Mouse (Mus musculus): ENCODE results near the gene Bsx.

Gene Bsx

DNA sequence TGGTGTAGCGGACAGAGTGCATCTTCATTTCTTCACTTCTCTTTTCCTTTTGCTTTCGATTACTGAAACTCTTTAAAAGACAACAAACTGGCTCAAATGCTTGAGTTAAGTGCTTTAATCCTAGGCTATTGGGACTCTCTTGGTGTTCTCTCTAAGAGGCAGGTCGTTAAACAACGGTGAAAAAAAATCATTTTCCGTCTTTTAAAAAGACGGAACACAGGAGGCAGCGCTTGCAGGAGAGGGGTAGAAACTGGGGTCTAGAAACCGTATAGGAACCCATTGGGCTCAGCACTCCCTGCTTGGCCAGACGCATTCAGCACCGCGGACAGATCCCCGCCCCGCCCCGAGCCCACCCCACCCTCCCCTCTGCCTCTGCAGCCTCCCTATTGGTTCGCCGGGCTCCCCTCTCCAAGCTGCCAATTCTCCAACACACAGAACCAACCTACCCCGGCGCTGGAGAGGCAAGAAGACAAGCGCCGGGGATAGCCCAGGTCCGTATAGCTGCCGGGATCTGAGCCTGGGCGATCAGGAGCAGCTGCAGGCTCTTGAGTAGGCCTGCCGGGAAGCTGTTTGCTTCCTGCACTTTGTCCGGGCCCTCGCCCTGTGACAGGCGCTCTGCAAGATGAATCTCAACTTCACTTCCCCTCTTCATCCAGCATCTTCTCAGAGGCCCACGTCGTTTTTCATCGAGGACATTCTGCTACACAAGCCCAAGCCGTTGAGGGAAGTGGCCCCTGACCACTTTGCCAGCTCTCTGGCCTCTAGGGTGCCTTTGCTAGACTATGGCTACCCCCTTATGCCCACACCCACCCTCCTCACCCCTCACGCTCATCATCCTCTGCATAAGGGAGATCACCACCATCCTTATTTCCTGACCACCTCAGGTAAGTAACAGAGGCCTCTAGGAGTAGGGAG, at the start of gene Bsx:
Gene Bsx, plus strand, starts transcription at position 572 of the 915 bp plus-strand sequence.
- DNase-seq: no peak

DNA sequence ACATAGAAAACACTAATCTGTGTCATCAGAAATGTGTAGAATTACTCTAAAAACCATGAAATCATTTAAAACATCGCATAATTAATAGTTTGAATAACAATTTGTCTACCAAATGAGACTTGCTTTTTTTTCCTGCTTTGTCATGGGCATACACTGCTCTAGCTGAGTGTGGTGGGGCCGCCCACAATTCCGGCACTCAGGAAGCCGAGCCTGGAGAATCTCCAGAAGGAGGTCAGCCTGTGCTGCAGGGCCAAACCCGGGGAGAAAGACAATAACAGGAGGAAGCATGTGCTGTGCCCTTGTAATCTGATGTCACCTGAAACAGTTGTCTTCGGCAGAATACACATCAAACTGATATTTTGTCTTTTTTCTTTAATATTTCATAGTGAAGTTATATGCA, 48.3 kb upstream of the Bsx start:
- DNase-seq: no peak

DNA sequence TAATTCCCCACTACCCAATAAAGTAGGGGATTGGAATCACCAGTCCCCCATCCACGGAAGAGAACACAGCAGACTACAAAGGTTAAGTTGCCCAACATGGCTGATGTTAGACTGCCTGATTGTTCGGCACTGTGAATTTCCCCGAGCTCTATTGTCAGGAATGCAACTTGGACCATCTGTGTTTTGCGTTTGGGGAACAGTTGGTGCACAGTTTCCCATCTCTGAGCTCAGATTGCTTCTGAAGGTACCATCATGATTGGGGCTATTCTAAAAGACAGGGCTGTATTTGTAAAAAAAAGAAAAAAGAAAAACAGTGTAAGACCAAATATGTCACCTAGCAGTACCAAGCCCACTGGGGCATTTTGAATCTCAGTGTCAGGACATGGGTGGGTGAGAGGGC, 46.6 kb upstream of the Bsx start:
- no peak for DNase-seq

DNA sequence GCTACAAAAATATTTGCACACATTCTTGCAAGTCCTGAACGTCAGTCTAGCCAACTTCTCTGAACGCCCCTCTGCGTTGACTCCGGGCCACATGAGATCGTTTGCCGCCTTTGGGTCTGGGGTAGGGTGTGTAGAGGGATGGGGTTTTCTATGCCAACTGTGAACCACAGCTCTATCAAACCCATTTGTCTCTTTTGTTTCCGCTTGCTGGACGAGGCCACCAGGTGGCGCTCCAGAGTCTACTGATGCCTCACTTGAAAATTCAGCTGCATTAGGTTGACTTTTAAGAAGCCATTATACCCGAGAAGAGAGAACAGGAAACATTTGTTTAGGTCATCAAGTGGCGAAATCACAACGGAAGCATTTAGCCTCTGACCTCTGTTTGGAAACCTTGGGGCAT, 39.4 kb upstream of the Bsx start:
- DNase-seq: peak; percentile 80 to 89

DNA sequence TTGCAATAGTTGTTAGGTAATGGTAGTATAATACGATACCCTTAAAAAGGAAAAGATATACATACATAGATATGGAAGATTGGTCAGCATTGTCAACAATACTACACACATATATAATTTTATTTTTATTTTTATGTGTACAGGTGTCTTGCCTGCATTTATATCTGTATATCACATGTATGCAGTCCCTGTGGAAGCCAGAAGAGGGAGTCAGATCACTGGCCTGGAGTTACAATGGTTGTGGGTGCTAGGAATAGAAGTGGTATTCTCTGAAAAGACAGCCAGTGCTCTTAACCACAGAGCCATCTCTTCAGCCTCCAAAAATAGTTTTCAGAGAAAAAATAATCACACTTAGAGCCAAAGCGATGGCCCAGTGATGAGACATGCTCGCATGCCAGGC, 37.2 kb upstream of the Bsx start:
- no peak for DNase-seq

DNA sequence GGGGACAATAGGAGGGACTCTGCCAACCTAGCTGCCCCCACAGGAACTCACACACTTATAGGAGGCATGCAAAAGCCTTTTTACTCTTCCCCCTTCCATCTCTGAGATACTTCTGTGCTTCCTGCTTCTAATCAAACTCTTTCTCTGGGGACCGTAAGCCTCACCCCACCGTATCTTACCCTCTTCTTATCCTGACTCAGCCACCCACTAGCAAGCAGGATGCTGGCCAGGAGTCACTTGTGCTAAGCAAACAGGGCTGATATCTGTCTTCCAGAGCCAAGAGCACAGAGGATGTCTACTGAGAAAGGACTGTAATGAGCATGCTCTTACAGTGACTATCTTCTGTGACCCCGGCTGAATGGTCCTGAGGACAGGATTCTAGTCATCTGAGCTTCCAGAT, 34.3 kb upstream of the Bsx start:
- no peak for DNase-seq

DNA sequence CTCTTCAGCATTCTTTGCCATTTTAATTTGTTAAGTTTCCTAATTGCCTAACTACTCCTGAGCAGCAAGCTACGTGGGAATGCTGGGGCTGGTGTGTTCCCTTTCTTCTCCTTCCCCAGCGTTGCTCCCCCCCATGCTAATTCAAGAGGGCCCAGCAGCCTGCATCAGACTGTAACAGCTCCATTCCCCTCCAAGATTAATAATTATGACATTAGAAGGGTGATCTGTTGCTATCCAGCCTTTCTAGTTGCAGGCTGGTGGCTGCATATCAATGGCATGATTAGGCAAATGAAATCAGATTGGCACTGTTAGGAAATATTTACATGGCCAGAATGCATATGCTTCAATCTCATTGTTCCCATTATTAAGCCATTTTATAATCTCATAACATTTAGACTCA, 22.4 kb upstream of the Bsx start:
- DNase-seq: no peak

DNA sequence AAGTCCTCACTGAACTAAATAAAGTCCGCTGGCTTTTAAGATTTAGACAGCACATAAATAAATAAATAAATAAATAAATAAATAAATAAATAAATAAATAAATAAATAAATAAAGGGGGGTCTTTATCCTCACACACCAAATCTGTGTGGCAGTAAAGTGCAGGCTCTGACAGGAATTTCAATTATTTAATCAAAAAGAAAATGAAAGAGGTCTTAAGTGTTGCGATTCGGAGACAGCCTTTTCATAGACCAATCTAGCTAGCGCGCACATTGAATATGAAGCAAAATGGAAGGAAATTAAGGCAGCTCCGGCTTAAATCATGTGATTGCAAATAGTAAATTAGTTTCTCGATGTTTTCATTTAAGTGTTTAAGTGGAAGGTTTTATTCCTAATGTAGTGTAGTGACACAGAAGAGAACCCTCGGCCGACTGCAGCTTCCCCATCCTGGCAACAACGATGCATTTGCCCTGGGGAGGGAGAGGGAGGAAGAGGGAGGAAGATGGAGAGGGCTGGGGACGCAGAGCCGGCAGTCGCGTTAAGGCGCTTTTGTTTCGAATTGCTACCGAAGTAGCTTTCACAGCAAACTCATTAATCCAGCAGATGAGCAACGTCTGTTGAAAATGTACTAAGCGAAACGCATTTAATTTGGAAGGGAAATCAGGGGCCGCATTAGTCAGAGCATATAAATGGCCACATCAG, 15.3 kb upstream of the Bsx start:
- DNase-seq: no peak

DNA sequence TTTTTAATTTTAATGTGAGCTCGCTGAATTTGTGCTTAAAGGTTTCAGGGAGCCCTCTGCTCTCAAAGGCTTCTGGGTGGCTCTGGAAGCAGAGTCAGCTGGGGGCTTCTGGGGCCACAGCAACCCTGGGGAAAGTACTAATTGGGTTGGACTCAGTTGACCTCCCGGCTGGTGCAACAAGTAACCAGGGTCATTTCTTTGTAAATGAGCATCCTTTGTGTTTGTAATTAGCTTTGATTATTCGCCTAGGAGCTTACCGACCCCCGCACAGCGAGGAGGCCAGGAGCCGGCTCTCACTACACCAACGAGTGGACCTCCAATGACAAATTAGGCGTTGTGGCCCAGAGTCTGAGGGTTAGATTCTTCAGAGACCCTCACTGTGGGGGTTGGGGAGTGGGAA, 14.7 kb upstream of the Bsx start:
- DNase-seq: no peak

DNA sequence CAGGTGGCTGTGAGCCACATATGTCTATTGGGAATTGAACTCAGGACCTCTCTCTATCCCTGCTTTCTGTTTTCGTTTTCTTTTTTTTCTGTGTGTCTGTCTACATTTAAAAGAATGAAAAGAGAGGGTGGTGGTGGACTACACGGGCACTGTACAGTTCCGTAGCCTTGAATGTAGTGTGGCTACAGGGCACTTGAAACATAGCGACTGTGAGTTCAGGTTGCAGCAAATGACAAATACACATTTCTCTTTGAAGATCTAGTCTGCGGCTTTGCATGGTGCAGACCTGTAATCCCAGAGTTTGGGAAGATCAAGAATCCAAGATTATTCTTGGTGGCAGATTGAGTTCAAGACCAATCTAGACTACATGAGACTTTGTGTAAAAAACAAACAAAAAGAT, 3.6 kb upstream of the Bsx start:
- DNase-seq: no peak

DNA sequence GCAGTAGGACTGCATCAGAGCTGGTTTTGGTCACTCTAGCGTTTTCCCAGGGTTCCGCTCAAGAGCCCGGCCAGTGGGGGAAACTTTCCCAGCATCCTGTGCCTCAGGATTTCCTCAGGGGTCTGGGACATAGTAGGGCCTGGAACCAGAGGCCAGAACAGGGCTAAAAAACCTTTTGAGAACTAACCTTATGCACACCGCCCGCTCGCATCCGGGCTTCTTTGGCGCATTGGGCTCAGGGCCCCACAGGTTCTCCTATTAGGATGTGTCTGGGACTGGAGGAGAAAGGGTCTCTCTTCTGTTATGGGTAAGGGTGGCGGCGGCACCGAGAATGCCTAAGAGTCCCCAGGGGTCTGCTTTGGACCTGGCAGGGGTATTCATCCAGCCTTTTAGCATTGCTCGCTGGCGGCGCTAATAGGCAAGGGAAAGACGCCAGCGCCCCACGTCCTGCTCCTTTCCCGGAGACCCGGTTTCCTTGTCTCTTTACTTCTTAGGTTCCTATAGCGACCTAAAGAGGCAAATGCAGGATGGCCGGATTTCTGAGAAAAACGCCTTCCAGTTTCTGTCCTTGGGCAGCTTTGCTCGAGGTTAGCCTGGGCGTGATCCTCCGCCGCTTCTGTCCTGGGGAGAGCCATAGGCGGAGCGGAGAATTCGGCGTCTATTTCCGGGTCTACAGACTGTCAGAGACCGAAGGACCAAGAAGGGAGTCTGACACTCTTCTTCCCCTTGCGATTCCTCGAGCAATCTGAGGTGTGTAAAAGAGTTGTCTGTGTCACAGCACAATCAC, 2.4 kb upstream of the Bsx start:
- DNase-seq: no peak

DNA sequence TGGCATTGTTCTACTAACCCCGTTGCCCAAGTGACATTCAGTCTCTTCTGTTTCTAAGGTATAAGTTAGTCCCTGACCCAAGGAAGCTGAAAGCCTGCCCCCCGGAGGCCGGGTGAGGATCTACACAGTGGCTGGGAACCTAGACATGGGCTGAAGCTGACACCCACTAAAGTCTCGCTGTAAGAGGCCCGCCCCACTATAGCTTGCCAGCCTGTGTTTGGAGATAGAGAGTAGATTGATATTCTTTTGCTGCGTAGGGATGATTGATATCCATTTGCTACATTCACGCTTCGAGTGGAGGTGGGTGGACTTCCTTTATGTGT, 1.8 kb upstream of the Bsx start:
- DNase-seq: no peak

DNA sequence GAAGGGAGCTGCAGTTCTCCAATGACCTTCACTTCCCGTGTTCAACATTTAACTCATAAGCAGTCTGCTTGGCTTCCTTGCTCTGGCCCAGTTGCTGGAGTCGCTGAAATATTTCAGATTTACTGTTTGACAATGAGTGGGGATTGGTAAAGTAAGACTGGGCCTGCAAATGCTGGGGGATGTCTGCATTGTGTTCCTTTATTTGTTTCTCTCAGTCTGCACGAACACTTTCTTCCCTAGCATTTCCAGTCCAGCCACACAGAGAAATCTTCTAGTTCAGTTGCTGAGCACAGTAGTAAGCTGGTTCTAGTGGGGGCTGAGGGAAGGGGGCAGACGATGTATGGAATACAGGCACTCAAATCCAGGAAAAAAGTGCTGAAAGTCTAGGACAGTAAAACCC, 1.0 kb downstream of the Bsx start:
- no peak for DNase-seq

DNA sequence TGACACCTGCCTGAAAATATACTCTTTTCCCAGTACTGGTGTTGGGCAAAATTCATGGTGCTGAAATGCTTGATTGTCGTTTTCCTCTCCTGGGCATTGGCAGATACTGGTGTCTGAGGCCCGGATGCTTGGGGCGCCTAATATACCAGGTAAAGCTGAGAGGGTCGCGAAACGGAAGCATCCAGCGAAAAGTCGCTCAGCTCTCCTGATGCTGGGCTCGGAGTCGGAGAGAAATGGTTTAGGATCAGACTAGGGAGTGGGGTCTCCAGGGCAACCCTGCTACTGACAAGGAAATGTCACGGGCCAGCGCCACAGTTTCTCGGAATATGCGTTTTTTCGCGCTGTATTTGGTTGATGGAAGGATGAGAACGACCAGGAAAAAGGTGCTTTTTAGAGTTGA, 1.5 kb downstream of the Bsx start:
- DNase-seq: no peak

DNA sequence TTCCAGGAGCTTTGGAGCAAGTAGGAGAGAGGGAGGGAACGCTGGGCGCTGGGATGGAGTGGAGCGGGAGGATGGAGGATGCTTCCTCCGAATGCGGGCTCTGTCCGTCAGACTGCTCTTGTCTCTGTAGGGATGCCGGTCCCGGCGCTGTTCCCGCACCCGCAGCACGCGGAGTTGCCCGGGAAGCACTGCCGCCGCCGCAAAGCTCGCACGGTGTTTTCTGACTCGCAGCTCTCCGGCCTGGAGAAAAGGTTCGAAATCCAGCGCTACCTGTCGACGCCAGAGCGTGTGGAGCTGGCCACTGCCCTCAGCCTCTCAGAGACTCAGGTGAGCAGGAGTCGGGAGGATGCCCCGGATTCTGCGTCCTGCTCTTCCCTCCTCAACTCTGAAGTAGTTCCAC, 2.2 kb downstream of the Bsx start:
- DNase-seq: no peak

DNA sequence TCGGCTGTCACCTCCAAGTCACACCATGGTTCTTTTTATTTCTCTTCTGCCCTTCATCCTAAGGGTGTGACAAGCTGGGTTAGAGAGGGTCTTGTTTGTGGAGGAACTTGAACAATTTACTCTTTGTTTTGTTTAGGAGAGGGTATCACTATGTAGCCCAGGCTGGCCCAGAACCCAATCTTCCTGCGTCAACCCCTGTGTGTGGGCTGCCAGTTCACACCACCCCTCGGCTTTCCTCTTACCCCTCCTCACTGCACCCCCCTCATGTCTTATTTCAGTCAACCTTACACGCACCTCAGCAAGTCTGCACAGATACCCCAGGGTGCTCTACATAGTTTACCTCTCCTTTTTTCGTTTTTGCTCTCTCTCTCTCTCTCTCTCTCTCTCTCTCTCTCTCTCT, 2.8 kb downstream of the Bsx start:
- DNase-seq: no peak

DNA sequence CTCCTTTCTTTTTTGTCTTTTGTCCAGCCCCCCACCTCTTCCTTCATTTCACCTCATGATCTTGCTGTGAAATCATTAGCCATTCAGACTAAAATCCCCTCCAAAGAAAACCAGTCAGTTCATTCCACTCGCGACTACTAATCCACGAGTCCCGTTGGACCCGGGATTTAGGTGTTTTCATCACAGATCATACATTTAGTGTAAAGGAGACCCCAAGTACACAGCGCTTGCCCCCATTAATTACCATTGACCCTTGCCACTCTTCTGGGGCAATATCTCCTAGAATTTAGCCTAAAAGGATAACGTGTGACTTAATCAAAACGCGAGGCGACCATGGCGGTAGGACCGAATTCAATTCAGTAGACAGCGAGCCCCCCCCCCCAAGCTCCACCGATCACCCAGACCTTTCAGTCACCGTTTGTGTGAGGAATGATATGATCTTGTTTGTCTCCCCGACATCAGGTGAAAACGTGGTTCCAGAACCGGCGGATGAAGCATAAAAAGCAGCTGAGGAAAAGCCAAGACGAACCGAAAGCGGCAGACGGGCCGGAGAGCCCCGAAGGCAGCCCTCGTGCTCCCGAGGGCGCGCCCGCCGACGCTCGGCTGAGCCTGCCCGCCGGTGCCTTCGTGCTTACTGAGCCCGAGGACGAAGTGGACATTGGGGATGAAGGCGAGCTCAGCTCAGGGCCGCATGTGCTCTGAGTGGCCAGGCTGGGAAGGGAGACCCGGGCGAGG, 3.4 kb downstream of the Bsx start:
- DNase-seq: no peak

DNA sequence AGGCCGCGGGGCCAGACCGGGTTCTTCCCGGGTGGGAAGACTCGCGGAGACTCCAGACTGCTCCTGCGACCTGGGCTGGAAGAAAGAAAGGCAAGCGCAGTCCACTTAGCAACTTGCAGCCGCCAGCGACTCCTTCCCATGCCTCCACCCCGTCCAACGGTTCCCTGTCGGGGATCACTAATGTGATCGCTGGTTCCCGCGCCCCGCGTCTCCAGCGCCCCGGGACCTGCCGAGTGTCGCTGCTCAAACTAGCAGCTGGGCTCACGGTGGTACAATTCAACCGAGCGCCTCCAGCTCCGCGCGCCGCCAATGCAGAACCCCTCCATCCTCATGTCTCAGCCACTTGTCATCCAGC, 3.9 kb downstream of the Bsx start:
- DNase-seq: no peak

DNA sequence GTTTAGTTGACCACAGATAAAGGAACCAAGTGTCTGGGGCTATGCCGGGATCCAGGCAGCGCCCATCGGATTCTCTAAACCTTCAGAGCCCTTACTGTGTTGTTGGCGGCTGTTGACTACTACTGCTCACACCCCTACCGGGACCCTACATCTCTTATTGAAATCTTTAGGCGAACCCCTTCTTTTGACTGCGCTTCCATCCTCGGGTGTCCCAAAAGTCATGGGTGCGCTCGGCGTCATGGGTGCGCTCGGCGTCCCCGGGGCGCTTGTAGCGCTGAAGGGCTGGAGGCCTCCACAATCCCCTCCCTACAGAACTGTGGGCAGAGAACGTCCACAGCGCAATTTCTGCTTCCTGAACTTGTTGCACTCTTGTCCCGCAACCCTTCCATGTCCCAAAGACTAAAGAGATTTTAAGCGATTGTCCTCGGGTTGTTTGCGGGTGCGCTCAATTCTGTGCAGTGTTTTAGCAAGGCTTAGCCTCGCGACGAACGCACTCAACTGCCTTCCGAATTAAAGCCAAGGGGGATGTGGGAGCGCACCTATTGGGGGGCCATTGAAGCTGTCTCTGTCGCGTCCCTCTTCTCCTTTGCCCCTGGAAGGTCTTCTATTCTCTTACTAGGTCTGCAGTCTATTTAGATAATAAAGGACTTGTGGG, 4.5 kb downstream of the Bsx start:
- DNase-seq: no peak

DNA sequence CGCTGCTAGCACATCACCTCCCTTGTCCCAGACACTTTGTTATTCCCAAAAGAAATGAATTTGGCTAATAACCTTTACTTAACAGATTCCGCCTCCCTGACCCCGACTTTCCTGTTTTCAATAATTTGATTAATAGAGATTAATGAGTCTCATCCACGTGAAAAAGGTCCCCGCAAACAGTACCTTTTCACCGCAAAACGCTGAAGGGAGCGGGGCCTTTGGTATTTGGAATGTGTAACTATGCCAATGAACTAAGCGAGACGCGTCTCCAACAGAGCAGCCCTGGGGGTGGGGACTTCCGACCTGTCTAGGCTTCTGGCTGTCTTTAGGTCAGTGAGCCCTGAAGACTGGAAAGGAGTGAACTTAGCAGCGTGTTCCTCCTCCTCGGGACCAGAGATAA, 5.1 kb downstream of the Bsx start:
- DNase-seq: no peak

DNA sequence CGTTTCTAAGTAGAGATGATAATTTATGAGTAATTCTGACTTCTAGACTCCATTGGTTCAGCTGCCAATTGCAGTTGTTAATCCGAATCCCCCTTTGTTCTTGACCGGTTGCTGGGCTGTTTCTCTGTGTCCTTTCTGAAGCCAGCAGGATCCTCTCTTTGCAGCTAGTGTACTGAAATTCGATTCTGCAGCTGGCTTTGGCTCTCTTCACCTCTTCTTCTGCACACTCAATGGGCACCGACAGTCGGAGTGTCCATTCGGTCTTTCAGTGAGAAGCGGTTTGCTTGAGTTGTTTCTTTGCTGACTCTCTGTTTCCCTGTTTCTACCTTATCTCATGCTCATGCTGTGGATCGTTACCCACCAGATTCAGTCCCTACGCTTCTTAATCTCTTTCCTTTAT, 11.7 kb downstream of the Bsx start:
- no peak for DNase-seq

DNA sequence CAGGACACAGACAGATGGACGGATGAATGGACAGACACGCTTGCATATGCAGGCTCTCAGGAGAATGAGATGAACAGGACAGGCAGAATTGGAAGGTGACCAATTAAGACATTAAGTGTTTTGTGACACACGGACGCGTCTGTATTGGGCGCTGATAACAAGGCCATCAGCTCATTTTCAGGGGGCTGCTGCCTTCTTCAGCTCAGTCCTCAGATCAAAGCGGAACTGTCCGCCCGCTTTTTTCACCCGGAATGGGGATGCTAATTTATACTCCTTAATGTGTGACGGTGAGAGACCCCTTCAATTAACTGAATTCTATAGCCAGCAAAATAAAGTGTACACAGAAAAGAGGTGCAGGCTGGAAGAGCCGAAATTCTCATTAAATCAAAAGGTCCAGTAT, 15.5 kb downstream of the Bsx start:
- no peak for DNase-seq

DNA sequence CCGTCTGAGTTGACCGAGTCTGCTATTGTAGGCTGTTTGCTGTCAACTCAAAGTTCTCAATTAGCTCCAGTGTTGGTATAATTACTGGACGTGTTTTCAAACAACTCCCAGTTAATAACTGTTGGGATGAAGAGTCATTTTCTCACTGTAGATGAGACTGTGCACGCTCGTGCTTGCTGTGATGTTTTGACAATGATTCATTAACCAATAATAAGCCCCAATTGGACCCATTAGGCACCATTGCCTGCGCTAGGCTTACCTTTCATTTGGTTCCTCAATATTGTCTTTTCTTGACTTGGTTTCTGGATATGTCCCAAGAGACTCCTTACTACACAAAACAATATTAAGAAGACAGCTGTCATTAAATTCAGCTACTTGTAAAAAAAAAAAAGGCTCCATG, 18.5 kb downstream of the Bsx start:
- DNase-seq: no peak
